Mouse (Mus musculus) right cerebral cortex, postnatal 10 days (tissue): Measurements from ENCODE around the gene Pfn2.
"Not testable (repeated sequence)": the region's sequence is repeated elsewhere in the genome, so short reads cannot be mapped to it uniquely, and the experiment has no call there.

Experiments used
- DNase-seq, 2 experiments: peaks; one replicate each; pipeline ENCODE4 v3.0.0; 2021; ENCODE audit warnings: low spot score in 2 of 2

Gene Pfn2

DNA sequence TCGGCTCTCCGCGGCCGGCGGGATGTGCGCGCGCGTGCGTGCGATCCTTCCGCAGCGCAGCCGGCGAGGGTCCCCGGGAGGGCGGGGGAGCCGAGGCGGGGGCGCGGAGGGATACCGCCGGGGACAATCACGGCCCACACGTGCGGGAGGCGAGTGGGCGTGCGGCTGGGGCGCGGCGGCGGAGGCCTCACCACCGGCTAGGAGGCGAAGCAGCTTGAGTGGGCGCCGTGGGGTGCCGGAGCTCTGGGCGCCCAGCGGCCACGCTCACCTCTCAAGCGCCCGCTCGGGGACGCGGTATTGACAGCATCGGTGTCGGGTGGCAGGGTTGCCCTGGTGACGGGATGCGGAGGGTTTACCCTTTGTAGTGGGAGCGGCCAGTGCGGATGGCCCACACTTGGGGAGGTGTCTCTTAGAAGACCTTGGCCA, at the start of gene Pfn2:
Pfn2 (minus strand) TSS at position 320 of the 426 bp plus-strand sequence.
- DNase-seq = peak; percentile 92 to 93

DNA sequence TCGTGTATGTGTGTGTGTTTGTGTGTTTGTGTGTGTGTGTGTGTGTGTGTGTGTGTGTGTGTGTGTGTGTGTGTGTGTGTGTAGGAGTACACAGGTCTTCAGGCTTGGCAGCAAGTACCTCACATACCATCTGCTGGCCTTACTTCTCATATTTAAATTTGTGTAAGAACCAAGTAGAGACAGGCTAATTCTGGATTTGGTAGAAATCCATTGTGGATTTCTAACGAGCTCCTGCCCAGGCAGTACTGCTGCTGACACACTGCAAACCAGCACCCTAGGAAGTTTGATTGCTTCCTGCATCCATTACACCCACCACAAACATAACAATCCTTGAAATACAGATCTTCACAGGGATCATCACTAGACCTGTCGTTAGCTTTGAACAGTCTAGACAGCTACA, 35.1 kb upstream of the Pfn2 start:
- peak; percentile 29 to 66 for DNase-seq

DNA sequence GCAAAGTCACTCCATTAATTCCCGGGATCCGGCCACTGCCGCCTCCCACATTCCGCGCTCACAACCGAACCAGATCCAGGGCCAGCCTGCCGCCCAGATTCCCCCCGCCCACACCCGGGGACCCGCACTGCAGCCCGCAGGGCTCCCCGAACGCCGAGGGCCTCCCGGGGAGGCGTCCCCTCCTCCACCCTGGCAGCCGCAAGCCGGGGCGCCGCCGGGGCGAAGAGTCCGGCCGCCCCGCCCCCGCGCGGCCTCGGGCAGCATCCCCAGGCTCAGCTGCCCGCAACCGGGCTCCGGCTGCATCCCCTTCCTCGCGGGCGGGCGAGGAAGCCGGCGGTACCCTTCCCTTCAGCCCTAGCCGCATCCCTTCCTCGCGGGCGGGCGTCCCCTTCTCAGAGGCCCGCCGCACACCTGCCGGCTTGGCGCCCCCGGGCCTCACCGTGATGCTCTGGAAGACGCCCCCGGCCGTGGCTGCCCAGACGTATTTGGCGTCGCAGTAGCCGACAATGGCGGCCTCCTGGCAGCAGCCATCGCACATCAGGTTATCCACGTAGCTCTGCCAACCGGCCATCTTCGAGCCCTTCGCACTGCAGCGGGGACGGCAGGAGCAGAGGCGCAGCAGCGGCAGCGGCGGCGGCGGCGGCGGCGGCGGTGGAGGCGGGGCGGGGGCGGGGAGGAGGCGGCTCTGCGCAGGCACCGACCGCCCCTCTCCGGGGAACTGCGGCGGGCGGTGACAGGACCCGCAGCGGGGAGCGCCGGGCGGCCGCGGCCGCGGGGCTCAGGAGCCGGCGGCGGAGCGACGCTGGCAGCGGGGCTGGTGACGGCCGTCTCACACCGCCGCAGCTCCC, 743 bp downstream of the Pfn2 start:
- peak; percentile 77 to 79 for DNase-seq

DNA sequence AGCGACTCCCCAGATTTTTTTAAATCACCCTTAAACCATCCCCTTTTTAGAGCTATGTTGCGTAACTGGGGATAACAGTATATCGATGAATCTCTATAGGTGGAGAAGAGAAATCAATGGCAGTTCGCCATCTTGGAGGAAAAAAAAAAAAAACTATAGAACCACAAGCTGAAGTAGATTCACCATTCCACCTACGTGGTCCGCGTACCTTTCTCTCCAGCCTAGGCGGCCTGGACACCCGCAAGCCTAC, 1.3 kb downstream of the Pfn2 start:
- no peak for DNase-seq

DNA sequence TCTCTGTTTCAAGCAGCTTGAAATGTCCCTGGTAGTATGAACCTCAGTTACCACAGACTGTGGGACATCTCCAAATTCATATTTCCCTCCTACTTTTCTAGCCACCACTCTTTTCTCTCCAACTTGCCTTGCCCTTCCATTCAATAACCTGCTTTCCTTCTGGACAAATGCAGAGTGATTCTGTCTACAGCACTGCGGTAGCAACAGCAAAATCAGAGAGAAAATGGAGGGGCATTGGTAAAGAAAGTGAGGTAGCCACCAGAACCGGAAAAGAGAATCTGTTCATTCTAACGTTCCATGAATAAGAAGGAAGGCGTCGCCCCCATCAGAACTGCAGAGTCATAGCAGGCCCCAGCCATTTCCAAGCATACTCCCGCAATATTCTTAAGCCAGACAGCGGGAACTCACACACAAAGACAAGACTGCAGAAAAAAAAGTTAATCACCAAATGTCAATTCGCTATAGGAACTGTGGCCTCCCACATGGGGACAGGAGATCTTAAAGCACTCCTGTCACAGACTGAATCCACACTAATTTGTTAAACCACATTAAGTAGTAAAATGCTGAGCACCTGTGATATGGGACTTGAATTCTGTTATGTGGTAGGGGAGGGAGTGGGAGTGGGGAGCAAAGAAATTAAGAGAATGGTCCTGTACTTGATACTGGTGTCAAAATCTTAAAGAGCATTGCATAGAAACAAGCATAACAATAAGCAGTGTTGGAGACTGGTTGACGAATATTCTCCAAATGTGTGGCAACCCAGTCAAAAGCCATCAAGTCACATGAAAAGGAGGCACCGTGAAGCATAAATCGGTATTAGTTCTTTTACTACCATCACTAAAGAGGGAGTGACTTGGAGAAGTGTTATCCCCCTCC, 1.9 kb downstream of the Pfn2 start:
- DNase-seq = peak; percentile 64 to 68

DNA sequence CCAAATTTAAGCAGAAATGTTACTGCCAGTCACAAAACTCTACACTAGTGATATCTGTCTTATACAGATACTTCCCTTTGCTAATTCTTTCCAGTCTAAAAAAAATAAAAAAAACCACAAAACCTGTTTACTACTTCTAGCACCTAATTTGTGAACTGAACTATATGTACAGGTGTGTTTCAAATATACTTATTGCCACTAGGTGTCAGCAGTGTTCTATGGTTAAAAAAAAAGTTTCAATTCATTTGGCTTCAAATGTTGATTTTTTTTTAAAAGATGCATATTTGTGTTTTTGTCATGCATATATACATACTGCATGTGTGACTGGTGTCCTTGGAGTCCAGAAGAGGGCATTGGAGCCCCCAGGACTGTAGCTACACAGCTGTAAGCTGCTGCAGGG, 4.1 kb downstream of the Pfn2 start:
- DNase-seq = no peak

DNA sequence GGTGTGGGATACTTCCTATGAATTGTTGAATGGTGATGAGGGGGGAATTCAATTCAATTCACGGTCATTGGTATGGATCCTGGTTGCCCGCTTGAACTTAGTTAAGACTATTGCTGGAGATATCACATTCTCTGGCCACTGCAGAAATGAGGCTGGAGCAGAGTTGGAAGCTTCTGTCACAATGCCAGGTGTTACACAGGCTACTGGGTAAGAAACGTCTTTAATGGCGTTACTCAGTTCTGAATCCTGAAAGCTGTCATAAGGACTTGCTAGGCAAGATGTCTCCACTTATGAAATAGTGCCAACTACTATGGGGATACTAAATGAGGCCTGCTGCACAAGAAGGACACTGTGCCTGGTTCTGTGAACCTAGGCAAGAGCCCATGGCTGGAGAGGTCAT, 11.0 kb downstream of the Pfn2 start:
- no peak for DNase-seq

DNA sequence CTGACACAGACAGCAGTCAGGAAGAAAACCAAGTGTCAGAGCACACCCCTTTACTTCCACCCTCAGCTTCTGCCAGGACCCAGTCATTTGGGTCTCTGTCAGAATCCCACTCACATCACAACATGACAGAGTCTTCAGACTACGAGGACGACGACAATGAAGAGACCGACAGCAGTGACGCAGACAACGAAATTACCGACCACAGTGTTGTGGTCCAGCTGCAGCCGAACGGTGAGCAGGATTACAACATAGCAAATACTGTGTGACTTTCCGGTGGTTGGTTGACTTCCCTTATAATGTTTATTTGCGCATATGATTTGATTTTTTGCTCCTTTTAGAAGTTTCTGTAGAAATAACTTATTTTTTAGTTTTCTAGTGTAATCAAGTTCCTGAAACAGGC, 14.3 kb downstream of the Pfn2 start:
- no peak for DNase-seq

DNA sequence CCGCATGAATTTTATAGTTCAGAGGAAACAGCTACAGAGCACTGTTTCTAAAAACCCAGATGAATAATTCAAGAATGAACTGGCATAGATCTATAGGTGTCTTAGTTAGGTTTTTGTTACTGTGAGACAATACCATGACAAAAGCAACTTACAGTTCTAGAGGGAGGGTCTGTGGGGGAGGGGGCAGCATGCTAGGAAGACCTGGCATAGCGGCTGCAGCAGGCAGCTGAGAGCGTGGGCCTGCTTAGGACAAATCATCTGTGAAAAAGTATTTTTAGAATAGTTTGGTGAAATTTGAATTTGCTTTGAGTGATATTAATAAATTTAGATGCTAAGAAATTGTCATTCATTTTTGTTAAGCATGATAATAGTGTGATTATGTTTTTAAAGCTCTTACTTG, 22.0 kb downstream of the Pfn2 start:
- peak in 1 of 2 experiments; percentile 42 for DNase-seq

DNA sequence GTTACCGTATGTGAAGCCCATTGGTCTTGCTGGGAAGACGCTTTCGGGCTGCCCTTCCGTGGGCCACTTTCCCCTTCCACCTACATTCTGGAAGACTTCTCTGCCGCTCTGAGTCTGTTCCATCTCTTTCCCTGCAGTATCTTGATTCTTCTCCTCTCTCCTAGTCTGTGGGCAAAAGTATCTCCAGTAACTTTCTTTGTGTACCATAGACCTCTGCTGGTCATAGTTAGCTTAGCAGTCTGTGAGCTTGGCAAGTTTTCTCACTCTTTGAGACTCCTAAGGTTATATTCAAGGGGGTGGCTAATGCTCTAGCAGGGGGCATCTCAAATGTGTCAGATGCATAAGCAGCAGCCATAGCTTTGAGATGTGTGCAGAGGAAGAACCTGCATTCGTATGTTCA, 32.4 kb downstream of the Pfn2 start:
- DNase-seq = no peak

DNA sequence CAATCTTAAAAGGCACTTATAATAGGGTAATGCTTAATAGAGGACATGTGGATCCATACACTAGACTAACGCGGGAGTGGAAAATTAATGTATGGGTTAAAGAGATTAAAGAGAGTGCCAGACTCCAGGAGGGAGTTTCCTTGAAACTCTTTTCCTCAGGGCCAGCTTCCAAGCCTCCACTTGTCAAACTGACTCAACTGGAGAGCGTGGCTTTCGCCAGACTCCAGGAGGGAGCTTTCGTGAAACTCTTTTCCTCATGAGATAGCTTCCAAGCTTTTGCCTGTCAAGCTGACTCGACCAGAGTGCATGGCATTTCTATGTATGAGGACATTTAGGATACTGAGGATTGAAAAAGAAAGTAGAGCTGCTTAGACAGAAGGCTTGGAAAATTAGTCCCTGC, 52.8 kb downstream of the Pfn2 start:
- DNase-seq = not testable (repeated sequence)
